ENCODE assay signal across 8 mouse cellular contexts in genomic region chr17:23770896-23771283, GRCm38 (mm10). TPM values are rescaled to one million over a fixed set of nuclear protein-coding genes. Genes with fewer than 3 reads are reported as not detected.
DNase-seq lines count a peak whose midpoint lies in the region; ATAC-seq and TF ChIP-seq lines count a peak whose summit lies in the region.

No protein-coding gene starts in this region.

- H3K4me1 ChIP-seq in spleen, adult 2 months (ENCODE audit: control insufficient read depth, insufficient read depth, insufficient read length), result no peaks in the 10 kb centered on the region
- H3K4me1 ChIP-seq in hindbrain, postnatal 0 days (ENCODE audit: insufficient read depth, low read length), result 0 out of 2 replicates have a peak, but pooled peaks cover 3% of the 10 kb centered on the region

- no peaks in the 10 kb centered on the region for H3K27me3 ChIP-seq in spleen, adult 2 months (ENCODE audit: control insufficient read depth, insufficient read depth, low read length)
- no peaks in the 10 kb centered on the region for H3K27me3 ChIP-seq in hindbrain, postnatal 0 days (ENCODE audit: insufficient read depth, low read length)

- H3K4me2 ChIP-seq in hindbrain, postnatal 0 days (ENCODE audit: low read depth, low read length), result peak overlapping the region; percentile 70

- TF ChIP-seq POLR2A in spleen, adult 2 months (IDR thresholded peaks at IDR 0.05; ENCODE audit: low read depth, low read length), result no peak

- ATAC-seq in hindbrain, postnatal 0 days, result peak; percentile 19; the same call in 1 of the 2 replicates

- no peaks in the 10 kb centered on the region for H3K36me3 ChIP-seq in spleen, adult 2 months (ENCODE audit: control insufficient read depth, insufficient read depth, low read length)
- H3K36me3 ChIP-seq in hindbrain, postnatal 0 days (ENCODE audit: insufficient read depth, low read length), result no peaks in the 10 kb centered on the region

- peak overlapping the region; percentile 85 for H3K9ac ChIP-seq in hindbrain, postnatal 0 days (replicated peaks; ENCODE audit: low read length)

- peak overlapping the region; percentile 15; the same call in 1 of the 2 replicates for H3K27ac ChIP-seq in spleen, adult 2 months (ENCODE audit: insufficient read depth, low read length)
- H3K27ac ChIP-seq in hindbrain, postnatal 0 days, result peak overlapping the region; percentile 91

- H3K9me3 ChIP-seq in hindbrain, postnatal 0 days (ENCODE audit: low read length), result no peaks in the 10 kb centered on the region

- peak; percentile 68 for DNase-seq in embryo, embryonic 10 days (ENCODE audit: low spot score)
- DNase-seq in embryo, embryonic 9.5 days (ENCODE audit: extremely low spot score), result no peak
- DNase-seq in spleen, adult 2 months (ENCODE audit: low read depth in 1 of 2, low spot score in 2 of 2), result no peak
- DNase-seq in spleen, postnatal 36 days (ENCODE audit: low spot score in 2 of 2), result no peak
- DNase-seq in hindbrain, postnatal 0 days (ENCODE audit: low spot score), result peak; percentile 49
- peak; percentile 44 for DNase-seq in mesoderm, embryonic 11.5 days (ENCODE audit: low read depth, low spot score)
- DNase-seq in spleen, postnatal 4 days (ENCODE audit: low spot score in 2 of 2), result no peak
- DNase-seq in layer of hippocampus, postnatal 10 days (ENCODE audit: low spot score in 2 of 2), result no peak

- 3% methylated on average over 19 of the region's 19 CpGs for WGBS in spleen, adult 2 months
- WGBS in hindbrain, postnatal 0 days, result under 1% methylated on average over 19 of the region's 19 CpGs

- TF ChIP-seq CTCF in spleen, adult 2 months (IDR thresholded peaks at IDR 0.05; ENCODE audit: extremely low read depth, insufficient read depth, insufficient read length, insufficient replicate concordance), result no peak
- TF ChIP-seq CTCF in hindbrain, postnatal 0 days (IDR thresholded peaks at IDR 0.05; ENCODE audit: low read depth), result no peak

- peak overlapping the region; percentile 75 for H3K4me3 ChIP-seq in spleen, adult 2 months (ENCODE audit: extremely low read depth, insufficient read depth, insufficient read length)
- H3K4me3 ChIP-seq in hindbrain, postnatal 0 days (ENCODE audit: low read length), result peak overlapping the region; percentile 77

RNA-seq across cellular contexts. Expression of gene Flywch1, which starts 0.5 kb away (rescaled TPM):
- polyA plus RNA-seq in spleen, adult 2 months (2012; rRNA removed), result 17.4 and 21.2 TPM in 2 replicates
- total RNA-seq in hindbrain, postnatal 0 days (2014; rRNA removed), result 230 and 258 TPM in 2 replicates
- polyA plus RNA-seq in hindbrain, postnatal 0 days (2015; fragmentation: Nextera tagmentation; extraction: Ambion mirVana), result 165 and 183 TPM in 2 replicates
- total RNA-seq in layer of hippocampus, postnatal 10 days (2021), result 100 to 1,000 TPM; 121 to 123 TPM

RNA-seq across cellular contexts. Expression of gene Flywch2, which starts 15.0 kb away (rescaled TPM):
- polyA plus RNA-seq in spleen, adult 2 months (2012; rRNA removed), result 1.4 and 1.5 TPM in 2 replicates
- total RNA-seq in hindbrain, postnatal 0 days (2014; rRNA removed), result 63.3 and 83.8 TPM in 2 replicates
- 99.8 and 123 TPM in 2 replicates for polyA plus RNA-seq in hindbrain, postnatal 0 days (2015; fragmentation: Nextera tagmentation; extraction: Ambion mirVana)
- 10 to 100 TPM; 26.7 to 27.3 TPM for total RNA-seq in layer of hippocampus, postnatal 10 days (2021)

RNA-seq across cellular contexts. Expression of gene Srrm2, which starts 19.4 kb away (rescaled TPM):
- polyA plus RNA-seq in spleen, adult 2 months (2012; rRNA removed), result 601 and 671 TPM in 2 replicates
- total RNA-seq in hindbrain, postnatal 0 days (2014; rRNA removed), result 133 and 144 TPM in 2 replicates
- polyA plus RNA-seq in hindbrain, postnatal 0 days (2015; fragmentation: Nextera tagmentation; extraction: Ambion mirVana), result 419 and 436 TPM in 2 replicates
- total RNA-seq in layer of hippocampus, postnatal 10 days (2021), result 100 to 1,000 TPM; 516 to 611 TPM

RNA-seq across cellular contexts. Expression of gene Kremen2, which starts 25.3 kb away (rescaled TPM):
- 0.65 and 0.92 TPM in 2 replicates for polyA plus RNA-seq in spleen, adult 2 months (2012; rRNA removed)
- total RNA-seq in hindbrain, postnatal 0 days (2014; rRNA removed), result 1.2 and 2.0 TPM in 2 replicates
- 1.1 and 1.4 TPM in 2 replicates for polyA plus RNA-seq in hindbrain, postnatal 0 days (2015; fragmentation: Nextera tagmentation; extraction: Ambion mirVana)
- under 1 TPM; 0.20 to 0.27 TPM for total RNA-seq in layer of hippocampus, postnatal 10 days (2021)

RNA-seq across cellular contexts. Expression of gene Paqr4, which starts 30.2 kb away (rescaled TPM):
- polyA plus RNA-seq in spleen, adult 2 months (2012; rRNA removed), result 13.8 and 22.0 TPM in 2 replicates
- total RNA-seq in hindbrain, postnatal 0 days (2014; rRNA removed), result 102 and 120 TPM in 2 replicates
- polyA plus RNA-seq in hindbrain, postnatal 0 days (2015; fragmentation: Nextera tagmentation; extraction: Ambion mirVana), result 69.4 and 72.1 TPM in 2 replicates
- 10 to 100 TPM; 51.8 to 53.1 TPM for total RNA-seq in layer of hippocampus, postnatal 10 days (2021)

Comparison
In these comparisons a context has a peak if more than half of its experiments do, and no peak if none do; other contexts are left out.
1. DNase-seq: peak in embryo, embryonic 10 days (single experiment), hindbrain, postnatal 0 days (single experiment) and mesoderm, embryonic 11.5 days (single experiment); none in embryo, embryonic 9.5 days (single experiment), spleen, adult 2 months (0 of 2), spleen, postnatal 36 days (0 of 2), spleen, postnatal 4 days (0 of 2) and layer of hippocampus, postnatal 10 days (0 of 2).